Mouse (Mus musculus) embryonic facial prominence, embryonic 10.5 days (tissue): ENCODE measurements around the gene Sgpp2. TPM values are rescaled to one million over a fixed set of nuclear protein-coding genes. Genes with fewer than 3 reads are reported as not detected.
A peak's percentile ranks its signal among the peaks of the same experiment; 100 is the strongest.

Source experiments
- DNase-seq: peaks from one replicate; pipeline ENCODE4 v3.0.0-alpha.2; 2017; ENCODE audit warnings: low spot score
- H3K27ac ChIP-seq: fragments of 300-500 bp; sonication (generic); replicated peaks from 2 replicates; pipeline ENCODE4 v1.5.1; 2016; ENCODE audit warnings: mild to moderate bottlenecking
- H3K27me3 ChIP-seq: fragments of 300-500 bp; sonication (generic); replicated peaks from 2 replicates; pipeline ENCODE4 v1.6.1; 2016; ENCODE audit warnings: low read depth, mild to moderate bottlenecking; ENCODE audit not compliant: poor library complexity, severe bottlenecking
- H3K36me3 ChIP-seq: fragments of 300-500 bp; sonication (generic); replicated peaks from 2 replicates; pipeline ENCODE4 v1.6.1; 2016; ENCODE audit warnings: mild to moderate bottlenecking, moderate library complexity
- H3K4me1 ChIP-seq: fragments of 300-500 bp; sonication (generic); 2 replicates; pipeline ENCODE4 v1.6.1; 2016
- H3K4me3 ChIP-seq: fragments of 300-500 bp; sonication (generic); 2 replicates; pipeline ENCODE4 v1.5.1; 2016; ENCODE audit warnings: mild to moderate bottlenecking, moderate library complexity
- H3K9me3 ChIP-seq: fragments of 300-500 bp; sonication (generic); 2 replicates; pipeline ENCODE4 v1.6.1; 2016; ENCODE audit warnings: mild to moderate bottlenecking
- WGBS: fragments of 180-500 bp; shearing (Covaris S2); methylation state at CpG from one replicate; pipeline ENCODE4 v1.1.7; 2016; 5-methylcytosine and 5-hydroxymethylcytosine counted together
- polyA plus RNA-seq: library from polyadenylated mRNA; unstranded; fragments of >200 nt; fragmentation: Nextera tagmentation; extraction: Ambion mirVana; gene quantifications from 2 replicates; pipeline ENCODE4 v1.2.1, GENCODE M21; 2016

The Sgpp2 gene
- polyA plus RNA-seq, 1 experiment from 2014 or later: 9.0 TPM

GRCm38 (mm10) chr1:78318089-78318760, 8.1 kb downstream of the Sgpp2 start:
- no peak overlapping the region for H3K27ac ChIP-seq
- WGBS: 86% methylated on average over 13 of the region's 13 CpGs
- H3K9me3 ChIP-seq: no peaks in the 10 kb centered on the region
- no peak overlapping the region for H3K4me3 ChIP-seq
- DNase-seq: no peak
- H3K36me3 ChIP-seq: no peaks in the 10 kb centered on the region
- H3K27me3 ChIP-seq: peaks cover under 1% of the 10 kb centered on the region
- H3K4me1 ChIP-seq: no peaks in the 10 kb centered on the region

DNA sequence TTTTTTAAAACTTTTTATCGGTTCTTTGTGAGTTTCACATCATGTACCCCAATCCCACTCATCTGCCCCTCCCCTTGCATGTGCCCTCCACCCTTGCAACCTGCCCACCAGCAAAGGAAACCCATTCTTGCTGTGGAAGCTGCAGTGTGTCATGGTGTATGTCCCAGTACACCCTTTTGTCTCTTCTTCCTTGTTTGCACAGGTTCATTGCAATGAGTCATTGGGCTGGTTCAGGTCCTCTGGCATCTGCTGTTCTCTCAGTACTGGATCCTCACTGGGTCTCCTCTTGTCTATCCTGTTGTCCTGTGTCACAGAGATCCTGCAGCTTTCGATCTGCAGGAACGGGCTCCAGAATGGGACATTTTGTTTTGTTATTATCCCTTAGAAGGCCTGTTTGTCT, 10.1 kb downstream of the Sgpp2 start:
- H3K4me1 ChIP-seq: no peaks in the 10 kb centered on the region
- H3K27me3 ChIP-seq: no peaks in the 10 kb centered on the region; the same call in 1 of the 2 replicates
- WGBS: 88% methylated on average over 3 of the region's 3 CpGs
- no peaks in the 10 kb centered on the region for H3K36me3 ChIP-seq
- no peak overlapping the region for H3K4me3 ChIP-seq
- H3K27ac ChIP-seq: no peak overlapping the region
- no peak for DNase-seq
- H3K9me3 ChIP-seq: no peaks in the 10 kb centered on the region

DNA sequence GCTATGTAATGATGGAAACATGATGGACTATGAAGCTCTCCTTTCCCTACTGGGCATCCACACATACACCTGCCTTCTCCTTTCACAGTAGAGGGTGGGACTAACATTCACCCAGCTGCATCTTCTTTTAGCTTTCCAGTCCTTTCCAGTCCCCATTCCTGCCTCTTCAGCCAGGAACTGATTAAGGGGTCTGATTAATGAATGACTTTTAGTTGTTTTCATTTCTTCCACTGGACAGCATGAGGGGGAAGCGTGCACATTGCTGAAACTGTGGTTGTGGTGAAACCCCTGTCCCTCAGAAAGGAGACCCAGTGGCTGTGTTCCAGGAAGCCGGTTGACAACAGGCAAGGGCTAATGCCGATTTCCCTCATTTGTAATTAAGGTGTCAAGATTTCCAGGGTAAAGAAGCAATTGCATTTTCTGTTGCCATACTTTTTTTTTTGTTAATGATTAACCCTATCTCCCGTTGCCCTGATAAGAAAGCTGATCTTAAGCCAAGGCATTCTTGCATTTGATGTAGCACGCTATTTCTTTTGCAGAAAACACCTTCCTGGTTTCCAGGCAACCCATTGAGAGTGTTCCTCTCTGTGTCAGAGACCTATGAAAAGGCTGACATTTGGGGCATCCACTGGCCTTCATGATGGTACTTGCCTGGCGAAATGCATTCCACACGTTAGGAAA, 12.1 kb downstream of the Sgpp2 start:
- no peak for DNase-seq
- no peaks in the 10 kb centered on the region for H3K4me1 ChIP-seq
- WGBS: 75% methylated on average over 7 of the region's 7 CpGs
- H3K9me3 ChIP-seq: no peaks in the 10 kb centered on the region
- H3K27me3 ChIP-seq: no peaks in the 10 kb centered on the region; the same call in 1 of the 2 replicates
- no peaks in the 10 kb centered on the region for H3K36me3 ChIP-seq
- H3K4me3 ChIP-seq: no peak overlapping the region
- no peak overlapping the region for H3K27ac ChIP-seq

- no peak for DNase-seq
- Histone ChIP-seq H3K36me3 (no peaks in the 10 kb centered on the region), H3K27ac (no peak overlapping the region), H3K4me3 (no peak overlapping the region), H3K9me3 (no peaks in the 10 kb centered on the region), H3K4me1 (no peaks in the 10 kb centered on the region), H3K27me3 (no peaks in the 10 kb centered on the region; the same call in 1 of the 2 replicates)
- 84% methylated on average over 8 of the region's 8 CpGs for WGBS
Measured at GRCm38 (mm10) chr1:78322844-78323243, 12.7 kb downstream of the Sgpp2 start.

DNA sequence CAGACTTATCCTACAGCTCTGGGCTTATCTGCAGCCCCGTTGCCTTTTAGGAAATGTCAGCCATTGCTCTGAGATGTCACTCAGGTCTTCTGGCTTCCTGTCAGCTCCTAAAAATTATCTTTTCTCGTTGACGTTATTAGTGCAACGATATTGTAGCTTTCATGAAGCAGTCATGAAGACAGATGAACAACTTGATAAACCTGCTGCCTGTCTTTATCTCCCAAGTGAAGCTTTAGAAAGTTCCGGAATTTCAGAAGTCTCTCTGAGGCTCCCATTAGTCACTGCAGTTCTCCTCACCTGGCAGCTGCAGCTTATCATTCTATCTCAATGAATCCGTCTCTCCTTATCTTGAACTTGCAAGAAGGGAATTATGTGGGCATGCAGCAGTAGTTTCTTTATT, 13.9 kb downstream of the Sgpp2 start:
- DNase-seq: no peak
- Histone ChIP-seq H3K4me3 (no peak overlapping the region), H3K36me3 (no peaks in the 10 kb centered on the region), H3K27me3 (no peaks in the 10 kb centered on the region), H3K9me3 (no peaks in the 10 kb centered on the region), H3K27ac (no peak overlapping the region), H3K4me1 (no peaks in the 10 kb centered on the region)
- 86% methylated on average over 6 of the region's 6 CpGs for WGBS

DNA sequence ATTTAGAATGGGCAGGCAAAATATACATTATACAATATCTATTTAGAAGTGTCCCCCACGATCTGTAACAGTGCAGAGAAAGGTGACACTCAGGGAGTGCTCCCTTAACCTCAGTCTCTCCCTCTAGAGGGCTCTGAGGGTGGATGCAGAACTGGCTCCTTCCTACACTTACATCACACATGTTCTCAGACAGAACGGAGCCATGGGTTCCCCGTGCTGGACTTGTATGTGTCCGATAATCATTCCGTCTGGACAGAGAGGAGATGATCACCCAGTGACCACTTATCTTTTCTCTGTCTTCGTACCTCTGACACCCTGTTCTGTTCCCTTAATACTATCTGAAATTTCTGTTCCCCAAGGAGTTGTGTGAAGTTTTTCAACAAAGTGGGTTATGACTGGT, 15.7 kb downstream of the Sgpp2 start:
- no peak overlapping the region for H3K4me3 ChIP-seq
- DNase-seq: no peak
- H3K4me1 ChIP-seq: no peaks in the 10 kb centered on the region
- H3K9me3 ChIP-seq: no peaks in the 10 kb centered on the region
- no peaks in the 10 kb centered on the region for H3K36me3 ChIP-seq
- WGBS: 77% methylated on average over 6 of the region's 6 CpGs
- H3K27me3 ChIP-seq: no peaks in the 10 kb centered on the region
- no peak overlapping the region for H3K27ac ChIP-seq

- no peak for DNase-seq
- Histone ChIP-seq H3K4me1 (no peaks in the 10 kb centered on the region), H3K27me3 (no peaks in the 10 kb centered on the region), H3K4me3 (no peak overlapping the region), H3K36me3 (no peaks in the 10 kb centered on the region), H3K27ac (no peak overlapping the region), H3K9me3 (no peaks in the 10 kb centered on the region)
- WGBS: 96% methylated on average over 4 of the region's 4 CpGs
Measured at GRCm38 (mm10) chr1:78328646-78329045, 18.5 kb downstream of the Sgpp2 start.

DNA sequence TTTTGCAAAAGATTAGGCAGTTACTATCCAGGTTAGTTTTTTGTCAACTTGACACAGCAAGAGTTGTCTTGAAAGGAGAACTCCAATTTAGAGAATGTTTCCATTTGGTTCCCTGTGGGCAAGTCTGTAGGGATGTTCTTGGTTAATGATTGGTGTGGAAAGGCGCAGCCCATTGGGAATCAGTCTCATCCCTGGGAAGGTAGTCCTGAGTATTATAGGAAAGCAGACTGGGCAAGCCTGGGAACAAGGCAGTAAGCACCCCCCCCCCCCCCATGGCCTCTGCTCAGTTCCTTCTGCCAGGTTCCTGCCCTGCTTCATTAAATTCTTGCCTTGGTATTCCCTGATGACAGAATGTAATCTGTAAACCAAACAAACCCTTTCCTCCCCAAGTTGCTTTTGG, 19.7 kb downstream of the Sgpp2 start:
- H3K4me1 ChIP-seq: no peaks in the 10 kb centered on the region
- H3K27me3 ChIP-seq: no peaks in the 10 kb centered on the region
- DNase-seq: no peak
- H3K36me3 ChIP-seq: no peaks in the 10 kb centered on the region
- H3K4me3 ChIP-seq: no peak overlapping the region
- no peak overlapping the region for H3K27ac ChIP-seq
- H3K9me3 ChIP-seq: no peaks in the 10 kb centered on the region
- 86% methylated on average over 1 of the region's 1 CpGs for WGBS

GRCm38 (mm10) chr1:78330620-78331158, 20.5 kb downstream of the Sgpp2 start:
- Histone ChIP-seq H3K4me3 (no peak overlapping the region), H3K9me3 (no peaks in the 10 kb centered on the region), H3K27ac (no peak overlapping the region), H3K36me3 (no peaks in the 10 kb centered on the region), H3K4me1 (no peaks in the 10 kb centered on the region), H3K27me3 (no peaks in the 10 kb centered on the region)
- DNase-seq: no peak
- WGBS: 81% methylated on average over 5 of the region's 5 CpGs

DNA sequence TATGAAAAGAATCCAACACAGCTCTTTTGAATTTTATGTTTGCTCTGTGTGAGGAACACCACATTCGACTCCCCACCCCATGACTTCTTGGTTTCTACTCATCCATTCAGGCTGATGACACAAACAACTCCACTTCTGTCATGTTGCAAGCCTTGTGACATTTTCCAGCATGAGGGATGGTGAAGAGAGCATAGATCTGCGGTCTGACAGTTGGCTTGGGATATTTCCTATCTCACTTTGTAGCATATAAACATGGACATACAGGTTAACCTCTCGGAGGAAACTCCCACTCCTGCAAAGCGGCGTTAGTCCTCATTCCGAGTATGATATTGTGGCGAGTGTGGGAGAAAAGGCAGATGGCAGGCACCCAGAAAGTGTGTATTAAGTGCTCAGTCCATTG, 27.6 kb downstream of the Sgpp2 start:
- Histone ChIP-seq H3K27me3 (no peaks in the 10 kb centered on the region), H3K9me3 (no peaks in the 10 kb centered on the region), H3K27ac (no peak overlapping the region), H3K36me3 (no peaks in the 10 kb centered on the region), H3K4me1 (peaks cover 13% of the 10 kb centered on the region; the same call in 1 of the 2 replicates), H3K4me3 (no peak overlapping the region)
- DNase-seq: no peak
- WGBS: 90% methylated on average over 7 of the region's 7 CpGs

DNA sequence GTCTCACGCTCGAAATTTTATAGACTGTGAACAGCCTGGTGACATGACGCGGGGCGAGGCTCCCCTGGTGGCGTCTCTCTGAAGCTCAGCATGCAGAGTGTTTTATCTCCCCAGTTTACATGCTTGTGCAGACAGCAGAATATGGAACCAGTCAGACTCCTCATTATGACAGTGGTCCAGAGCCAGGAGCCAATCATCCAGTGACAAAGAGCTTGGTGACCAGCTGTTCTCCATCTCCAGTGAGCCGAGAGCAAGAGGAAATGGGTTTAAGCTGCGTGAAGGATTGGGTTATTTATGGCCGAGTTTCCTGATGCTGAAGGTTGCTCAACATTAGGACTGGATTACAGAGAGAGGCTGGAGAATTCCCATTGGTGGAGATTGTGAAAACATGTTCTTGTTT, 28.1 kb downstream of the Sgpp2 start:
- H3K36me3 ChIP-seq: no peaks in the 10 kb centered on the region
- H3K4me3 ChIP-seq: no peak overlapping the region
- H3K9me3 ChIP-seq: no peaks in the 10 kb centered on the region
- H3K4me1 ChIP-seq: peaks cover 13% of the 10 kb centered on the region; the same call in 1 of the 2 replicates
- no peak overlapping the region for H3K27ac ChIP-seq
- DNase-seq: peak; percentile 35
- no peaks in the 10 kb centered on the region for H3K27me3 ChIP-seq
- WGBS: 61% methylated on average over 9 of the region's 9 CpGs

GRCm38 (mm10) chr1:78339941-78340340, 29.8 kb downstream of the Sgpp2 start:
- WGBS: 80% methylated on average over 5 of the region's 5 CpGs

GRCm38 (mm10) chr1:78340584-78340983, 30.4 kb downstream of the Sgpp2 start:
- no peak overlapping the region for H3K4me3 ChIP-seq
- WGBS: 65% methylated on average over 5 of the region's 5 CpGs
- H3K27me3 ChIP-seq: no peaks in the 10 kb centered on the region
- no peak for DNase-seq
- no peaks in the 10 kb centered on the region for H3K36me3 ChIP-seq
- H3K4me1 ChIP-seq: peaks cover 20% of the 10 kb centered on the region
- H3K27ac ChIP-seq: no peak overlapping the region
- H3K9me3 ChIP-seq: no peaks in the 10 kb centered on the region

More at GRCm38 (mm10) chr1:78339941-78340340, 29.8 kb downstream of the Sgpp2 start:
- Histone ChIP-seq H3K4me1 (peaks cover 20% of the 10 kb centered on the region), H3K9me3 (no peaks in the 10 kb centered on the region), H3K4me3 (no peak overlapping the region), H3K36me3 (no peaks in the 10 kb centered on the region), H3K27ac (no peak overlapping the region), H3K27me3 (no peaks in the 10 kb centered on the region)
- DNase-seq: no peak
